8 mouse cellular contexts compared by ENCODE assay signal in genomic region chr13:39440907-39441306, GRCm38 (mm10).
DNase-seq lines count a peak whose midpoint lies in the region; ATAC-seq and TF ChIP-seq lines count a peak whose summit lies in the region.

No protein-coding gene starts in this region.

- TF ChIP-seq CTCF in bone marrow, adult 2 months (IDR thresholded peaks at IDR 0.05; ENCODE audit: control insufficient read depth, insufficient read depth, low read length): peak; percentile 60

- H3K4me3 ChIP-seq in bone marrow, adult 2 months (replicated peaks; ENCODE audit: control insufficient read depth, low read depth, low read length): no peak overlapping the region
- no peak overlapping the region for H3K4me3 ChIP-seq in embryonic facial prominence, embryonic 14.5 days (ENCODE audit: low read depth, low read length)
- no peak overlapping the region for H3K4me3 ChIP-seq in hindbrain, embryonic 12.5 days

- no peaks in the 10 kb centered on the region for H3K36me3 ChIP-seq in embryonic facial prominence, embryonic 14.5 days (ENCODE audit: control insufficient read depth, insufficient read depth, low read length)
- H3K36me3 ChIP-seq in hindbrain, embryonic 12.5 days: no peaks in the 10 kb centered on the region
- H3K36me3 ChIP-seq in splenic B cell, adult 2 months (ENCODE audit: control insufficient read depth, insufficient read depth, low read length, poor library complexity, severe bottlenecking): no peaks in the 10 kb centered on the region

- H3K9me3 ChIP-seq in embryonic facial prominence, embryonic 14.5 days (ENCODE audit: control insufficient read depth, low read length): no peaks in the 10 kb centered on the region
- H3K9me3 ChIP-seq in hindbrain, embryonic 12.5 days (replicated peaks): no peaks in the 10 kb centered on the region

- WGBS in bone marrow, adult 2 months: 6% methylated on average over 8 of the region's 8 CpGs
- WGBS in embryonic facial prominence, embryonic 14.5 days: 18% methylated on average over 8 of the region's 8 CpGs
- 29% methylated on average over 8 of the region's 8 CpGs for WGBS in hindbrain, embryonic 12.5 days

- TF ChIP-seq POLR2A in bone marrow, adult 2 months (IDR thresholded peaks at IDR 0.05; ENCODE audit: borderline replicate concordance, control insufficient read depth, low read depth, low read length): no peak

- no peak overlapping the region for H3K4me2 ChIP-seq in embryonic facial prominence, embryonic 14.5 days (ENCODE audit: low read depth, low read length)
- no peak overlapping the region for H3K4me2 ChIP-seq in hindbrain, embryonic 12.5 days (replicated peaks)

- no peaks in the 10 kb centered on the region; the same call in 1 of the 2 replicates for H3K4me1 ChIP-seq in bone marrow, adult 2 months (ENCODE audit: control insufficient read depth, insufficient read depth, low read length)
- no peaks in the 10 kb centered on the region for H3K4me1 ChIP-seq in embryonic facial prominence, embryonic 14.5 days (ENCODE audit: control insufficient read depth, insufficient read depth, low read length)
- no peaks in the 10 kb centered on the region for H3K4me1 ChIP-seq in hindbrain, embryonic 12.5 days

- peak; percentile 21 for DNase-seq in gastrocnemius, adult 18-20 months (ENCODE audit: low spot score)
- DNase-seq in gastrocnemius, adult 8-10 months (ENCODE audit: low spot score in 2 of 2): no peak
- DNase-seq in embryonic facial prominence, embryonic 14.5 days (ENCODE audit: low spot score): peak; percentile 58
- peak; percentile 61 to 67 for DNase-seq in layer of hippocampus, postnatal 36 days
- peak; percentile 0 for DNase-seq in splenic B cell, adult 2 months (ENCODE audit: low read depth, low spot score)

- ATAC-seq in embryonic facial prominence, embryonic 14.5 days (ENCODE audit: low read depth): peak; percentile 55
- ATAC-seq in hindbrain, embryonic 12.5 days (ENCODE audit: low FRiP score): 0 out of 2 replicates have a peak, but pooled peaks have one; percentile 19
- ATAC-seq in megakaryocyte-erythroid progenitor cell, adult 5-6 weeks (replicated peaks; ENCODE audit: low FRiP score, low TSS enrichment, poor library complexity, severe bottlenecking): peak; percentile 59; the same call in 1 of the 2 replicates

- no peaks in the 10 kb centered on the region; the same call in 1 of the 2 replicates for H3K27me3 ChIP-seq in embryonic facial prominence, embryonic 14.5 days (replicated peaks; ENCODE audit: control insufficient read depth, insufficient read depth, low read length)
- peaks cover 6% of the 10 kb centered on the region; the same call in 1 of the 2 replicates for H3K27me3 ChIP-seq in hindbrain, embryonic 12.5 days
- H3K27me3 ChIP-seq in splenic B cell, adult 2 months (ENCODE audit: control insufficient read depth, insufficient read depth, low read length, poor library complexity, severe bottlenecking): no peaks in the 10 kb centered on the region

- H3K27ac ChIP-seq in bone marrow, adult 2 months (ENCODE audit: control insufficient read depth, insufficient read depth, low read depth, low read length, poor library complexity): no peak overlapping the region
- no peak overlapping the region for H3K27ac ChIP-seq in embryonic facial prominence, embryonic 14.5 days (replicated peaks; ENCODE audit: low read depth, low read length)
- no peak overlapping the region for H3K27ac ChIP-seq in hindbrain, embryonic 12.5 days

- no peak overlapping the region for H3K9ac ChIP-seq in embryonic facial prominence, embryonic 14.5 days (ENCODE audit: low read depth, low read length)
- H3K9ac ChIP-seq in hindbrain, embryonic 12.5 days: no peak overlapping the region

Comparison
In these comparisons a context has a peak if more than half of its experiments do, and no peak if none do; other contexts are left out.
1. DNase-seq: peak in gastrocnemius, adult 18-20 months (single experiment), embryonic facial prominence, embryonic 14.5 days (single experiment), layer of hippocampus, postnatal 36 days (2 of 2) and splenic B cell, adult 2 months (single experiment); none in gastrocnemius, adult 8-10 months (0 of 2).
2. Peak in every context shown above with its lines, with median percentiles within 50 percentile points of each other: ATAC-seq.